Mouse (Mus musculus): ENCODE measurements around the gene Runx2. TPM values are rescaled to one million over a fixed set of nuclear protein-coding genes. Genes with fewer than 3 reads are reported as not detected.
A peak's percentile ranks its signal among the peaks of the same experiment; 100 is the strongest.

Gene Runx2
- total and polyA plus RNA-seq, 2 experiments from 2014 or later, result 0.83 to 1.5 TPM

- Histone ChIP-seq H3K4me3 (ENCODE audit: low read length) (no peak overlapping the region), H3K27ac (no peak overlapping the region), H3K4me2 (ENCODE audit: low read depth, low read length) (no peak overlapping the region), H3K36me3 (ENCODE audit: insufficient read depth, low read length) (no peaks in the 10 kb centered on the region), H3K27me3 (ENCODE audit: insufficient read depth, low read length) (no peaks in the 10 kb centered on the region), H3K4me1 (ENCODE audit: insufficient read depth, low read length) (no peaks in the 10 kb centered on the region), H3K9ac (replicated peaks; ENCODE audit: low read length) (no peak overlapping the region), H3K9me3 (ENCODE audit: low read length) (no peaks in the 10 kb centered on the region)
- DNase-seq (ENCODE audit: low spot score) (no peak), ATAC-seq (no peak)
- 90% methylated on average over 5 of the region's 5 CpGs for WGBS
- no peak for TF ChIP-seq CTCF (IDR thresholded peaks at IDR 0.05; ENCODE audit: low read depth)
These were observed 124.1 kb downstream of the Runx2 start for GRCm38 (mm10) chr17:44690410-44691035.

GRCm38 (mm10) chr17:44688306-44688705 is 126.3 kb downstream of the Runx2 start:
- TF ChIP-seq CTCF (IDR thresholded peaks at IDR 0.05; ENCODE audit: low read depth), result no peak
- no peaks in the 10 kb centered on the region for H3K27me3 ChIP-seq (ENCODE audit: insufficient read depth, low read length)
- ATAC-seq (no peak), DNase-seq (ENCODE audit: low spot score) (no peak)
- no peak overlapping the region for H3K4me2 ChIP-seq (ENCODE audit: low read depth, low read length)
- H3K4me1 ChIP-seq (ENCODE audit: insufficient read depth, low read length), result no peaks in the 10 kb centered on the region
- no peaks in the 10 kb centered on the region for H3K36me3 ChIP-seq (ENCODE audit: insufficient read depth, low read length)
- H3K9me3 ChIP-seq (ENCODE audit: low read length), result no peaks in the 10 kb centered on the region
- no peak overlapping the region for H3K4me3 ChIP-seq (ENCODE audit: low read length)
- no peak overlapping the region for H3K9ac ChIP-seq (replicated peaks; ENCODE audit: low read length)
- H3K27ac ChIP-seq, result no peak overlapping the region
- WGBS, result 78% methylated on average over 2 of the region's 2 CpGs

- Histone ChIP-seq H3K9me3 (ENCODE audit: low read length) (no peaks in the 10 kb centered on the region), H3K9ac (replicated peaks; ENCODE audit: low read length) (no peak overlapping the region), H3K4me2 (ENCODE audit: low read depth, low read length) (no peak overlapping the region), H3K4me1 (ENCODE audit: insufficient read depth, low read length) (no peaks in the 10 kb centered on the region), H3K27me3 (ENCODE audit: insufficient read depth, low read length) (no peaks in the 10 kb centered on the region), H3K27ac (no peak overlapping the region), H3K36me3 (ENCODE audit: insufficient read depth, low read length) (no peaks in the 10 kb centered on the region), H3K4me3 (ENCODE audit: low read length) (no peak overlapping the region)
- TF ChIP-seq CTCF (IDR thresholded peaks at IDR 0.05; ENCODE audit: low read depth), result no peak
- DNase-seq (ENCODE audit: low spot score) (no peak), ATAC-seq (no peak)
- 33% methylated on average over 7 of the region's 7 CpGs for WGBS
These were observed 129.1 kb downstream of the Runx2 start for GRCm38 (mm10) chr17:44685514-44685913.

DNA sequence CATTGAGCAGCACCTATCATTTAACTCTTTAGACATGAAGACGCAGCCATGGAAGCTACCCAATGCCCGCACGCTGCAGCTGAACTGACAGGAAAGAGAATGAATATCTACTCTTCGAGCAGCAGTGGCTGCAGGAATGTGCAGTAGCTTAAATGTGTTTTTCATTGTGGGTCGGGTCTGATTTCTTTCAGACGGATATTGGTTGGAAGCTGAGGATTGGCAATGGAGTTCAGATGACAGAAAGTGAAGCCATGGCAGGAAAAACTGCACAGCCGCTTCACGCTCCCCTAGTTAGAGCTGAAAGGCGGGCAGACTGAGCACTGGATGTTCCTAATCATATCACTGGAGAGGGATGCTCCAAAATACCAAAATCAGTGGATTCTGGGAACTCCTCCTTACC is 131.6 kb downstream of the Runx2 start:
- whole genome bisulfite sequencing, result 85% methylated on average over 9 of the region's 9 CpGs
- no peak for ATAC-seq

DNA sequence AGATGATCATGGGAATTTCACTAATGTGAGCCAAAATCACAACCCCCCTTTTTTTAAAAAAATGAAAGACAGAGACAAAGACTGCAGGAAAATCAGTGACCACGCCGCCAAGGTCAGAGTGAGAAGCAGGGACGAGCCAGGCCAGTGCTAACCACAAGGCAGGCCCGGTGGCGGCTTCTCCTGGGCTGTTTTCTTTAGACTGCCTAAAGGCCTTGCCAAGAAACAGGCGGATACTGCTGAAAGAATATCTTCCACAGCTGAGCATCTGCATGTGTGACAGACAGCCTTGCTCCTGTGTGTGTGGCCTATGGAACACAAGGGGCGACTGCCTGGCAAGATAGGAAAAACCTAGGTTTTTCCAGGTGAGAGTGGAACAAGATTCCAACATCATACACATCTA is 136.8 kb downstream of the Runx2 start:
- Histone ChIP-seq H3K9ac (replicated peaks; ENCODE audit: low read length) (no peak overlapping the region), H3K4me3 (ENCODE audit: low read length) (no peak overlapping the region), H3K4me1 (ENCODE audit: insufficient read depth, low read length) (no peaks in the 10 kb centered on the region), H3K27me3 (ENCODE audit: insufficient read depth, low read length) (no peaks in the 10 kb centered on the region), H3K9me3 (ENCODE audit: low read length) (peaks cover 4% of the 10 kb centered on the region; the same call in 1 of the 2 replicates), H3K36me3 (ENCODE audit: insufficient read depth, low read length) (no peaks in the 10 kb centered on the region), H3K27ac (no peak overlapping the region), H3K4me2 (ENCODE audit: low read depth, low read length) (no peak overlapping the region)
- DNase-seq (ENCODE audit: low spot score) (peak; percentile 41), ATAC-seq (no peak)
- TF ChIP-seq CTCF (IDR thresholded peaks at IDR 0.05; ENCODE audit: low read depth), result no peak
- 44% methylated on average over 7 of the region's 7 CpGs for WGBS

More for the DNA sequence above, 131.6 kb downstream of the Runx2 start:
- H3K27ac ChIP-seq, result no peak overlapping the region
- no peaks in the 10 kb centered on the region for H3K4me1 ChIP-seq (ENCODE audit: insufficient read depth, low read length)
- TF ChIP-seq CTCF (IDR thresholded peaks at IDR 0.05; ENCODE audit: low read depth), result no peak
- no peak overlapping the region for H3K4me2 ChIP-seq (ENCODE audit: low read depth, low read length)
- no peaks in the 10 kb centered on the region for H3K27me3 ChIP-seq (ENCODE audit: insufficient read depth, low read length)
- no peaks in the 10 kb centered on the region for H3K36me3 ChIP-seq (ENCODE audit: insufficient read depth, low read length)
- no peak for DNase-seq (ENCODE audit: low spot score)
- H3K9me3 ChIP-seq (ENCODE audit: low read length), result peaks cover 4% of the 10 kb centered on the region; the same call in 1 of the 2 replicates
- H3K4me3 ChIP-seq (ENCODE audit: low read length), result no peak overlapping the region
- no peak overlapping the region for H3K9ac ChIP-seq (replicated peaks; ENCODE audit: low read length)

GRCm38 (mm10) chr17:44672806-44673205 is 141.8 kb downstream of the Runx2 start:
- ATAC-seq (no peak), DNase-seq (ENCODE audit: low spot score) (no peak)
- peak; percentile 42 for TF ChIP-seq CTCF (IDR thresholded peaks at IDR 0.05; ENCODE audit: low read depth)
- H3K27me3 ChIP-seq (ENCODE audit: insufficient read depth, low read length), result no peaks in the 10 kb centered on the region
- no peaks in the 10 kb centered on the region for H3K36me3 ChIP-seq (ENCODE audit: insufficient read depth, low read length)
- no peak overlapping the region for H3K4me3 ChIP-seq (ENCODE audit: low read length)
- H3K27ac ChIP-seq, result no peak overlapping the region
- H3K4me2 ChIP-seq (ENCODE audit: low read depth, low read length), result no peak overlapping the region
- WGBS, result 72% methylated on average over 7 of the region's 7 CpGs
- H3K4me1 ChIP-seq (ENCODE audit: insufficient read depth, low read length), result peaks cover 5% of the 10 kb centered on the region; the same call in 1 of the 2 replicates
- no peak overlapping the region for H3K9ac ChIP-seq (replicated peaks; ENCODE audit: low read length)
- H3K9me3 ChIP-seq (ENCODE audit: low read length), result no peaks in the 10 kb centered on the region

DNA sequence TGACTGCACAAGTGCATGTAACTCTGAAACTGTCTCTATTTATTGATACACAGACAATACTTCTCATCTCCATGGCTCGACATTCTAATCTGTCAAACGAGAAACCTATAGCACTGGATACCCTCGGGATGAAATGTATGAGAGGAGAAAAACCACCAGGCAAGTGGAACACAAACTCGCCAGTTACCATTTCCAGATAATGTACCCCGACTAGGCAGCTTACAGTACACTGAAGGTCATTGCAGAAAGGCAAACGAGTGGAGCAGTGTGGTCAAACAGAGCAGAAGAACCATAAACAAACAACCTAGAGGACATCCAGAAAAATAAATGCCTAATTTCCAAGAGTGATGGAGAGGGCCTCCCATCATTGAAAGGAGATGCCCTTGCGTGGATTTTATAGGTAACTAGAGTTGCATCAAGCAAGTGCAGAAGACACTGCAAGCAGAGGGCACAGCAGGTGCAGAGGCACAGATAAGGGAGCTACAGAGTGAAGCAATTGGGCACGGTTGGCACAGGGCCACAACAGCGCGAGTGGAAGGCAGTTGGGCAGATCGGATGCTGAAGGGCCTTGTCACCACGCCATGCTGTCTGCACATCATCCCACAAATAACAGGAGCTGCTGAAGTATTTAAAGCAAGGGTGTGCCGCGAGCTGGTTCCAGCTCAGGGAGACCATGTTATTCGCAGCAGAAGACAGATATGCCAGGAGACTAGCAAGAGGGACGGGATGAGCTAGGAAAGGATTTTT is 142.5 kb downstream of the Runx2 start:
- H3K27ac ChIP-seq, result no peak overlapping the region
- H3K4me2 ChIP-seq (ENCODE audit: low read depth, low read length), result no peak overlapping the region; the same call in 1 of the 2 replicates
- DNase-seq (ENCODE audit: low spot score) (peak; percentile 64), ATAC-seq (peak; percentile 63; the same call in 1 of the 2 replicates)
- H3K9ac ChIP-seq (replicated peaks; ENCODE audit: low read length), result no peak overlapping the region
- WGBS, result 49% methylated on average over 16 of the region's 16 CpGs
- H3K4me3 ChIP-seq (ENCODE audit: low read length), result no peak overlapping the region
- H3K27me3 ChIP-seq (ENCODE audit: insufficient read depth, low read length), result no peaks in the 10 kb centered on the region
- H3K9me3 ChIP-seq (ENCODE audit: low read length), result no peaks in the 10 kb centered on the region
- TF ChIP-seq CTCF (IDR thresholded peaks at IDR 0.05; ENCODE audit: low read depth), result no peak
- H3K36me3 ChIP-seq (ENCODE audit: insufficient read depth, low read length), result no peaks in the 10 kb centered on the region
- H3K4me1 ChIP-seq (ENCODE audit: insufficient read depth, low read length), result peaks cover 5% of the 10 kb centered on the region; the same call in 1 of the 2 replicates

All from hindbrain, postnatal 0 days (tissue).